Mouse (Mus musculus) megakaryocyte, embryonic 14.5 days (primary cell): ENCODE measurements around the gene Gm20517. TPM values are rescaled to one million over a fixed set of nuclear protein-coding genes. Genes with fewer than 3 reads are reported as not detected.
A peak's percentile ranks its signal among the peaks of the same experiment; 100 is the strongest.
"Not testable (repeated sequence)": the region's sequence is repeated elsewhere in the genome, so short reads cannot be mapped to it uniquely, and the experiment has no call there.

Experiments
- H3K27me3 ChIP-seq: replicated peaks from 2 replicates; pipeline ENCODE3; 2012; ENCODE audit warnings: inconsistent platforms
- H3K36me3 ChIP-seq: replicated peaks from 2 replicates; pipeline ENCODE3; 2012; ENCODE audit warnings: low read length, inconsistent platforms, mixed read lengths
- H3K4me1 ChIP-seq: 2 replicates; pipeline ENCODE4 v1.6.1; 2012; ENCODE audit warnings: inconsistent platforms
- H3K4me3 ChIP-seq: replicated peaks from 2 replicates; pipeline ENCODE3; 2012; ENCODE audit warnings: moderate library complexity, mild to moderate bottlenecking, inconsistent platforms
- H3K9me3 ChIP-seq: 2 replicates; pipeline ENCODE4 v1.6.1; 2012; ENCODE audit warnings: inconsistent platforms
- FLI1 ChIP-seq: IDR thresholded peaks from 2 replicates; pipeline ENCODE4 v1.6.1; 2012; ENCODE audit warnings: low read length, inconsistent platforms, mixed read lengths
- GATA1 ChIP-seq: IDR thresholded peaks from 3 replicates; pipeline ENCODE4 v1.6.1; 2012; ENCODE audit warnings: mixed read lengths, low read length, inconsistent platforms, borderline replicate concordance
- polyA plus RNA-seq: library from polyadenylated mRNA; stranded (reverse); fragments of >175 nt; gene quantifications from 2 replicates; pipeline ENCODE4 v1.2.3, GENCODE M21; 2012; ENCODE audit warnings: low replicate concordance; ENCODE audit not compliant: insufficient read depth

The Gm20517 gene
- polyA plus RNA-seq, 1 experiment = 0.29 TPM

DNA sequence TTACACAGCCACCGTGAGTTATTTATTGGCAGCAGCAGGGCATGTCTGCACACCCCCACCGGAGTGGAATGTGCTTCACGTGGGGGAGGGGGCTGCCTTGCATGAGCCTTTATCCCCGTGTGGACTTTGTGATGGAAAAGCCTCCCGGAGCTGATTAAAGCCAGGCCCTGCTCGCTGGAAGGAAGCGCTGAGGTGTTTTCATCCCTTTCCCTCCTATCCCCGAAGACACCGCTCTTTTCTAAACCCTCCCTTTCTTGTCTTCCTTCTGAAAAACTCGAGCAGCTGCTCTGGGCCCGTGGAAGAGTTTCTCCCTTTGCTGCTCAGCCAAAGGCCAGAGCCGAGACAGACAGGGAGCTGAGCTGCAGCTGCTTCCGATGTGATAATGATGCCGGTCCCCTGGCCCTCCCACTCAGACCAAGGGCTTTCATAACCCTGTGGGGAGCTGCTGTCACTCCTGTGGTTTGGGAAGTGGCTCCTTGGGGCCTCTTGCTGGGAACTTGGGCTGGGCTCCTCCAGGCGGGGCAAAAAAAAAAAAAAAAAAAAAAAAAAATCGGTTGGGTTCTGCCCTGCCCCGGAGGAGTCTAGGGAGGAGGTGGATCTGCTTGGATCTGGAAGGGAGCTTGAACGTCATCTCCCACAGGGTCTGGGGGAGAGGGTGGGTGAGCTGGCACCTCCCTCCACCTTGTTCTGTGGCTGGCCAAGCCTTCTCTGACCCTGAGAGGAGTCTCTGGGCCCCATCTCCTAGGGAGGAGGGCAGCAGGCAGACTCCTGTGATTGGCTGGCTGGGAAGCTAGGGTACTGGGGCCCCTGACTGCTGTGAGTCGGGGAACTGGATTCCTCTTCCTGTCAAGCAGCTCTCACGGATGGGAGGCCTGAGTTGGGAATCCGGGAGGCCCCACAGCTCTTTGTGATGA lies 15.9 kb upstream of the Gm20517 start:
- Histone ChIP-seq H3K9me3 (no peaks in the 10 kb centered on the region), H3K27me3 (no peaks in the 10 kb centered on the region), H3K36me3 (peaks cover 63% of the 10 kb centered on the region), H3K4me1 (peaks cover 75% of the 10 kb centered on the region), H3K4me3 (peak overlapping the region; percentile 98)
- peak; percentile 63; the same call in 1 of the 2 replicates for TF ChIP-seq FLI1
- TF ChIP-seq GATA1 = peak; percentile 36; the same call in 1 of the 3 replicates

DNA sequence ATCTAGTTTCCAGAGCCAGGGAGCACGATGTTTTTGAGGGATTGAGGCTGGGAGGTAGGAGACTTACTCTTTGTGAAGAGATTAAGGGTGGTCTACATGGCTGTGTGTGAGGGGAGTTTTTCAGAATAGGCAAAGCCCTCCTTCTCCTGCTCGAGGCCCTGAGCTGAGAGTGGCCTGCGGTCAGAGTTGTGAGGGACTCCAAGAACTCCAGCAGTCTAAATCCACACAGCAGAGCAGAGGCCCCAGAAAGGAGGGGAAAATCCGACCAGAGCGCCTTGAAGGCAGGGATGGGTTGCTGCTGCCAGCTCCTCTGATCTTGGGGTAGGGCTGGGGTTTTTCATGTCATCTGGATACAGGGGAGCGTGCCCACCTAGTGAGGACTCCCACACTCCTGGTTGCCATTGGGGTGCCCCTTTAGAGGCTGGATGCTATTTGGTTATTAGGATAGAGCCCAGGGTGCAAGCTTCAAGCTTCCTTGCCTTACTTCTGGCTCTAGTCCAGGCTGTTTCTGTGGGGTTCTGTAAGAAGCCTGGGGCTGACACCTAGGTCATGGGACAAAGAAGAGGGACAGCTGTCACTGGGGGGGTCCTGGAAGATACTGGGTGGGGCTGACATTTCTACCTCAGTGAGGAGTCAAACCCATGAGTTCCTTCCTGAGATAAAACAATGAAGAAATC lies 15.1 kb upstream of the Gm20517 start:
- Histone ChIP-seq H3K4me1 (peaks cover 75% of the 10 kb centered on the region), H3K27me3 (no peaks in the 10 kb centered on the region)

DNA sequence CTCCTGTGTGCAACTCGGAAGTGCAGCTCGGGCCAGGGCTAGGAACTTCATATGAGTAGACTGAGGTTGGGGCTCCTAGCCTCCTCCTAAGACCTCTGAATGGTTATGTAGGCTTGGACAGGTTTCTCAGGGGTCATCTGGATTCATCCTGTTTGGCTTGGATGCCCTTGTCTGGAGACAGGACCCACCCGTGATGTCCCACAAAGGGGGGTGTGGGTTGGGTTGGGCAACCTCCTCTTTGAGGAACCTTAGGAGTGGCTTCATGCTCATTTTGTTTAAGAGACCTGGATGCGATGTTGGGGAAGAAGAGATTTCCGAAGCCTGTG lies 14.6 kb upstream of the Gm20517 start:
- H3K4me1 ChIP-seq = peaks cover 75% of the 10 kb centered on the region
- H3K27me3 ChIP-seq = no peaks in the 10 kb centered on the region
- H3K36me3 ChIP-seq = peaks cover 73% of the 10 kb centered on the region
- H3K9me3 ChIP-seq = no peaks in the 10 kb centered on the region
- TF ChIP-seq FLI1 = no peak
- TF ChIP-seq GATA1 = no peak
- H3K4me3 ChIP-seq = peak overlapping the region; percentile 98

More for the DNA sequence above, 15.1 kb upstream of the Gm20517 start:
- no peaks in the 10 kb centered on the region for H3K9me3 ChIP-seq
- TF ChIP-seq FLI1 (no peak), GATA1 (no peak)
- peaks cover 71% of the 10 kb centered on the region for H3K36me3 ChIP-seq
- peak overlapping the region; percentile 98 for H3K4me3 ChIP-seq

DNA sequence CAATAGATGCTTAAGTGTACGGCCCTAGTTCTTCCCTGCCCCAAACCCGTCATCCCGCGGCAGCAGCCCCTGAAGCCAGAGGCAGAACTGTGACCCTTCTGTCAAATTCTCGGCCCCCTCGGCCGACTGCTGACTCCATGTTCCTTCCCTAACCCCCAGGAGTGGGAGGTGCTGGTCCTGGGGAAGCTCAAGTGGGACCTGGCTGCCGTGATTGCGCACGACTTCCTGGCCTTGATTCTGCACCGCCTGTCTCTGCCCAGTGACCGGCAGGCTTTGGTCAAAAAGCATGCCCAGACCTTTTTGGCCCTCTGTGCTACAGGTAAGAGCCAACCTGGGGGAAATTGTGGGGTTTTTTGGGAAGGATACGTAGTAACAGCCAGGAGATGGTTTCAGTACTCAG lies 14.1 kb upstream of the Gm20517 start:
- Histone ChIP-seq H3K9me3 (no peaks in the 10 kb centered on the region), H3K36me3 (peaks cover 76% of the 10 kb centered on the region), H3K27me3 (no peaks in the 10 kb centered on the region), H3K4me1 (peaks cover 74% of the 10 kb centered on the region), H3K4me3 (peak overlapping the region; percentile 98)
- no peak for TF ChIP-seq FLI1
- no peak for TF ChIP-seq GATA1

DNA sequence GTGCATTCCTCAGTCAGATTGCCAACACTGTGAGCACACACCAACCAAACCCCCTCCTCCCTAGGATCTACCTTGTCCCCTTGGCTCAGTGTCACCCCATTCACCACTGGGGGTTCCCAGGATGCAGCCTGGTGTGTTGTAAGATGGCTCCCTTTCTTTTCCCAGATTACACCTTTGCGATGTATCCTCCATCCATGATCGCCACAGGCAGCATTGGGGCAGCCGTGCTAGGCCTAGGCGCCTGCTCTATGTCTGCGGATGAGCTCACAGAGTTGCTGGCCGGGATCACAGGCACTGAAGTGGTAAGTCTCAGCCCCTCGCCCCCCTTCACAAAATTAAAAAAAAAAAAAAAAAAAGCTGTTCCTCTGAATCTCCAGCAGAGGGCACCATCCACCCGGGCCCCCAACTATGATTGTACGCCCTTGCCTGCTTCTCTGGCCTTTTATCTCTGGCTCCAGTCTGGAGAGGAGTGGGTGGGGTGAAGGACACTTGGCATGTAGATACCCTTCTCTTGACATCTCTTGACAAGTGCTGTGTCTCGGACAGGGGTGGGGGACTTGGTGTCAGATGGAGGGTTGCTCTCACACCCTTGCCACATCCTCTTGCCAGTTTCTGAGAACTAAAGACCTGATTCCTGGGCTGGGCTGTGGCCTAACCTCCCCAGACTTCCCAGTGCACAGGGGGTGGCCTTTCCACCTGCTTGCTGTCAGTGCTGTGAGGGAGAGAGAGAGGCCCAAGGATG lies 13.4 kb upstream of the Gm20517 start:
- Histone ChIP-seq H3K4me3 (peak overlapping the region; percentile 98), H3K27me3 (no peaks in the 10 kb centered on the region), H3K4me1 (peaks cover 70% of the 10 kb centered on the region), H3K36me3 (peaks cover 81% of the 10 kb centered on the region), H3K9me3 (no peaks in the 10 kb centered on the region)
- no peak for TF ChIP-seq FLI1
- 0 out of 3 replicates have a peak, but pooled peaks have one; percentile 11 for TF ChIP-seq GATA1

DNA sequence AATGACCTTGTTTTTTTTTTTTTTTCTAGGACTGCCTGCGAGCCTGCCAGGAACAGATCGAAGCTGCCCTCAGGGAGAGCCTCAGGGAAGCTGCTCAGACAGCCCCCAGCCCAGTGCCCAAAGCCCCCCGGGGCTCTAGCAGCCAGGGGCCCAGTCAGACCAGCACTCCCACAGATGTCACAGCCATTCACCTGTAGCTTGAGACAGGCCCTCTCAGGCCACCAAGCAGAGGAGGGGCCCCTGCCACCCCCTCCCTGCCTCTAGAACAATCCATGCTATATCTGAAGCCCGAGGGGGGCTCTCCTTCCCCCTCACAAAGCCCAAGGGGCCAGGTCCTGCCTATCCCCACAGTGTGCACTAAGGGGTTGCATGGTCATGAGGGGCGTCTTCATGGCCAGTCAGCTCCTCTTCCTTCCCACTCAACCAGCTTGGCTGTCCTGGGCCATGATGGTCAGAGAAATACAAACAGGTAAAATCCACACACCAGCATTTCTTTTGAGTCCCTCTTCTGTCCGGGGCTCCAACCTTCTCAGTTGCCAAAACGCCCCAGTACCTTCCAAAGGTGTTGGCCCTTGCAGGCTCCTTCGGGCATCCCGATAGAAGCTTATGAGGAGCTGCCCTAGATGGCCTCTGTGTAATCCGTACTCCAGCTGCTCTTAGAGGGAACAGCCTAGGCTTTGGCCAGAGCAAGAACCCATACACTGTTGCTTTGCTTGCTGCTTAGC lies 12.6 kb upstream of the Gm20517 start:
- not testable (repeated sequence) for H3K9me3 ChIP-seq, H3K27me3 ChIP-seq
- Histone ChIP-seq H3K4me3 (peak overlapping the region; percentile 98), H3K36me3 (peaks cover 84% of the 10 kb centered on the region), H3K4me1 (peaks cover 69% of the 10 kb centered on the region)

DNA sequence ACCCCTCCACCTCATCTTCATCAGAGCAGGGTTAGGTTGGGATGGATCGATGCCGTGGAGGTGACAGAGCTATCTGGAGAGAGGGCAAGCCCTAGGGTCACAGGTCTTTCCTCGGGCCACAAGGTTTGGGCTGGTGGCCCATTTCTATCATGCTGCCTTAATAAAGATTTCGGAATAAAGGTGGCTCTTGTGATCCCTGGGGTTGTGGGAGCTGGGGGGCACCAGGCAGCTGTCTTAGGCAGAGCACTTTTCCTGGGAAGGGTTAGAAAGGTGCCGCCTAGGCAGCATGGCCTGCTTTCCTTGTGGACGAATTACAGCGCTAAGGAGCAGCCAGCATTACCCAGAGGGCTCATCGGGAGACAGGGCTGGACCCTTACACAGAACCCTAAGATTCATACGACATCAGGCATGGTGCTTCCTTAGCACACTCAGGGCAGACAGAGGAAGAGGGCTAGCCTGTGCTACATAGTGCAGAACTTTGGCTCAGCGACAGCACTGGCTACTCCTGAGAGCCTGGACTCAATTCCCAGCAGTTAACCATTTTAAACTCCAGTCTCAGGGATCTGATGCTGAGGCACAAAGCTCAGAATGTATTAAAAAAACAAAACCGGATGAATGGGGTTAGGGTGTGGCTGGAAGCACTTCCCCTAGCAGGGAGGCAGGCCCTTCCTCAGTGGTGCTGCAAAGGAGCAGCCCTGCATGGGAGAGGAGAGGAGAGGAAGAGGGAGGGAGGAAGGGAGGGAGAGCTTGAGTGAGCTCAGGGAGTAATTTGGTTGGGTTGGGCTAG lies 11.7 kb upstream of the Gm20517 start:
- no peaks in the 10 kb centered on the region for H3K27me3 ChIP-seq
- H3K4me1 ChIP-seq = peaks cover 70% of the 10 kb centered on the region
- H3K4me3 ChIP-seq = peak overlapping the region; percentile 77
- TF ChIP-seq FLI1 = no peak
- no peak for TF ChIP-seq GATA1
- peaks cover 90% of the 10 kb centered on the region for H3K36me3 ChIP-seq
- no peaks in the 10 kb centered on the region for H3K9me3 ChIP-seq

DNA sequence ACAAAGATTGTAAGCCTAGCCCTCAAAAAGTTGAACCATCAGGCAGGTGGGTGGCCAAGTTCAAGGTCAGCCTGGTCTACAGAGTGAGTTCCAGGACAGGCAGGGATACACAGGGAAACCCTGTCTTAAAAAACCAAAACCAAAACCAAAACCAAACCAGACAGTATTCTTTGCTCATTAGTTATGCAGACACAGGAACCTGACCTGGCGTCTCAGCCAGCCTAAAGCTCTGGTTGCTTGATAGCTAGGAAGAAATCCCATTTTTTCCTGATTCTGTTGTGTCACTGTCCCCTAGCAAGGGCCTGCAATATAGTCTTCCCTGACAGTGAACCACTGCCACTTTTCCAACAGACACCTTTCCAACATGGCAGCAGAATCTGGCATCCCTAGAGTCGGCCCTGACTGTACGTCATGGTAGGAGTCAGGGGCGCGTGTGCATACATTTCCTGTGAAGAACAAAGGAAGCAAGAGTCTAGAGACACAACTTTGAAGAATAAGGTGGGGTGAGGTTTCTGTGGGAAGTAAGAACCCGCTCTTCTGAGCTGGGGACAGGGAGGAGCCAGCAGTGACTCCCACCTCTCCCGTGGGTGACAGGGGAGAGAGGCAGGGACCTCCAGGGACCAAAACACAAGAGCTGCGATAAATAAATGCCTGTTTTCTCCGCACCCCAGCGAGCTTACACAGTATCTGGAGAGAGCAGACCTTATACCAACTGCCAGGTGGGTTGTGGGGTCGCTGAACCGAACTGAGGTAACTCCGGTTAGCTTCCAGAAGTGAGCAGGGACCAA lies 10.6 kb upstream of the Gm20517 start:
- Histone ChIP-seq H3K27me3 (no peaks in the 10 kb centered on the region), H3K4me3 (no peak overlapping the region), H3K36me3 (peaks cover 93% of the 10 kb centered on the region), H3K4me1 (peaks cover 73% of the 10 kb centered on the region), H3K9me3 (no peaks in the 10 kb centered on the region)
- TF ChIP-seq FLI1 (no peak), GATA1 (no peak)
